ENCODE assay signal across 22 mouse cellular contexts in the genomic region with DNA sequence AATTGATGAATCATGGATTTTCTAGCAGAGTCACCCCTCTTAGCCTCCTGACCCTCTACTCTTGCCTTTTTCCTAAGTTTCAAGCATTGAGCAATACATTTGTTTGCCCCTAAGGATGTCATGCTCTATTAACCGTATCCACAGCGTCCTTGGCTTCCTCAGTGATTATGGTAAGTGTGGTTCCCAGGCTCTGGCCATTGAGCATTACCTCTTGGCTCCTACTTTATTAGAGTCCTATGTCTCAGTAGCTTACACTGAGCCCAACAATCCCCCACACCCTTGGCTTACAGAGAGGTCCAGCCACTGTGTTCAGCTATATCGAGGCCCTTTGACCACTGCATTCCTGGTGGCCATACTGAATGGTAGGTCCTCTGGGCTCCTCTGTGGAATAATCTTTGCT.
"Had no signal": no experiment of that assay in that cellular context is flagged by ENCODE, and none has a peak within 500 bp of the region (broad histone marks: within the 10 kb centered on the region; RNA-seq: fewer than 3 reads in every experiment).

No protein-coding gene starts in this region.

- H3K4me3 ChIP-seq: heart, adult 2 months; heart, embryonic 13.5 days; heart, embryonic 15.5 days; hindbrain, embryonic 13.5 days; hindbrain, embryonic 15.5 days; layer of hippocampus, adult 2 months; left cerebral cortex, adult 2 months; limb, embryonic 10.5 days; limb, embryonic 12.5 days; liver, embryonic 13.5 days; liver, embryonic 15.5 days had no signal

- H3K4me2 ChIP-seq: heart, embryonic 11.5 days; heart, embryonic 13.5 days; heart, embryonic 15.5 days; hindbrain, embryonic 13.5 days; hindbrain, embryonic 15.5 days; limb, embryonic 12.5 days; liver, embryonic 13.5 days; liver, embryonic 15.5 days had no signal

- H3K9ac ChIP-seq: heart, embryonic 13.5 days; heart, embryonic 15.5 days; hindbrain, embryonic 13.5 days; hindbrain, embryonic 15.5 days; limb, embryonic 12.5 days; liver, embryonic 13.5 days; liver, embryonic 15.5 days; liver, postnatal 0 days had no signal

- H3K27me3 ChIP-seq: heart, embryonic 13.5 days; heart, embryonic 15.5 days; hindbrain, embryonic 13.5 days; hindbrain, embryonic 15.5 days; limb, embryonic 12.5 days; liver, embryonic 13.5 days; liver, embryonic 15.5 days had no signal

- DNase-seq: gastrocnemius, postnatal 14 days; gastrocnemius, postnatal 36 days; heart, adult 11 months; heart, adult 2 months; heart, postnatal 14 days; heart, postnatal 36 days; liver; liver, embryonic 13.5 days; liver, postnatal 0 days had no signal

- H3K27ac ChIP-seq: heart, adult 2 months; heart, embryonic 13.5 days; heart, embryonic 15.5 days; hindbrain, embryonic 13.5 days; hindbrain, embryonic 15.5 days; hindbrain, postnatal 0 days; layer of hippocampus, adult 2 months; left cerebral cortex, adult 2 months; limb, embryonic 10.5 days; limb, embryonic 12.5 days; liver, embryonic 13.5 days; liver, embryonic 15.5 days had no signal

- H3K4me1 ChIP-seq: heart, embryonic 13.5 days; heart, embryonic 15.5 days; hindbrain, embryonic 13.5 days; hindbrain, embryonic 15.5 days; limb, embryonic 10.5 days; limb, embryonic 12.5 days; liver, embryonic 13.5 days; liver, embryonic 15.5 days had no signal

- H3K36me3 ChIP-seq: heart, embryonic 13.5 days; heart, embryonic 15.5 days; hindbrain, embryonic 15.5 days; limb, embryonic 10.5 days; limb, embryonic 12.5 days; liver, embryonic 13.5 days; liver, embryonic 15.5 days had no signal

- H3K9me3 ChIP-seq: heart, embryonic 13.5 days; heart, embryonic 15.5 days; hindbrain, embryonic 13.5 days; hindbrain, embryonic 15.5 days; limb, embryonic 10.5 days; liver, embryonic 13.5 days; liver, embryonic 15.5 days had no signal

- ATAC-seq: forebrain, embryonic 16.5 days; hindbrain, postnatal 0 days; intestine, embryonic 16.5 days; liver, postnatal 0 days had no signal
